Mouse (Mus musculus): ENCODE measurements around the gene Tent4a. TPM values are rescaled to one million over a fixed set of nuclear protein-coding genes. Genes with fewer than 3 reads are reported as not detected.

Gene Tent4a
- polyA plus RNA-seq, 1 experiment, result 7.8 TPM

GRCm38 (mm10) chr13:69537366-69537765, 2.9 kb upstream of the Tent4a start:
- H3K4me3 ChIP-seq (ENCODE audit: extremely low read depth, insufficient read depth, insufficient read length), result no peak overlapping the region
- DNase-seq (ENCODE audit: low read depth in 1 of 2, low spot score in 2 of 2), result no peak
- WGBS, result 88% methylated on average over 7 of the region's 7 CpGs
- H3K36me3 ChIP-seq (ENCODE audit: control insufficient read depth, insufficient read depth, low read length), result no peaks in the 10 kb centered on the region
- H3K27ac ChIP-seq (ENCODE audit: insufficient read depth, low read length), result no peak overlapping the region
- TF ChIP-seq CTCF (IDR thresholded peaks at IDR 0.05; ENCODE audit: extremely low read depth, insufficient read depth, insufficient read length, insufficient replicate concordance) (no peak), POLR2A (IDR thresholded peaks at IDR 0.05; ENCODE audit: low read depth, low read length) (no peak)
- H3K4me1 ChIP-seq (ENCODE audit: control insufficient read depth, insufficient read depth, insufficient read length), result peaks cover 5% of the 10 kb centered on the region
- no peaks in the 10 kb centered on the region for H3K27me3 ChIP-seq (ENCODE audit: control insufficient read depth, insufficient read depth, low read length)

DNA sequence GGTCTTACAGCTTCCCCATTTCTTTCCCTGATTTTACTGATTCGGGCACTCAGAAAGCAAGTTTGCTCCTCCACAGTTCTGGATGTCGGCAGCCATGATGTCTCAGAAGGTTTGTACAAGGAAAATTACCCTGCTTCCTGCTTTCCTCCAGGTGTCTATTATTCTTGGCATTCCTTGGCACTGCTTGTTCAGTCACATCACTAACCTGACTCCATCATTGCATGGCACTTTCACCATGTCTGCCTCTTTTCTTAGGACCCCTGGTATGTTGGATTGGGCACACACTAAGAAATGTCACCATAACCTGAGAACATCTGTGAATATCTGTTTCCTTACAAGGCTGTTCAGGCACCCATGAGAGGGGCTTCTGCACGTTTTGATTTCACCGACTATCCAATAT, 1.6 kb upstream of the Tent4a start:
- DNase-seq (ENCODE audit: low read depth in 1 of 2, low spot score in 2 of 2), result no peak
- H3K27ac ChIP-seq (ENCODE audit: insufficient read depth, low read length), result no peak overlapping the region
- no peak for TF ChIP-seq CTCF (IDR thresholded peaks at IDR 0.05; ENCODE audit: extremely low read depth, insufficient read depth, insufficient read length, insufficient replicate concordance)
- no peak for TF ChIP-seq POLR2A (IDR thresholded peaks at IDR 0.05; ENCODE audit: low read depth, low read length)
- no peaks in the 10 kb centered on the region for H3K36me3 ChIP-seq (ENCODE audit: control insufficient read depth, insufficient read depth, low read length)
- peaks cover 11% of the 10 kb centered on the region for H3K4me1 ChIP-seq (ENCODE audit: control insufficient read depth, insufficient read depth, insufficient read length)
- no peaks in the 10 kb centered on the region for H3K27me3 ChIP-seq (ENCODE audit: control insufficient read depth, insufficient read depth, low read length)
- no peak overlapping the region for H3K4me3 ChIP-seq (ENCODE audit: extremely low read depth, insufficient read depth, insufficient read length)
- WGBS, result 77% methylated on average over 4 of the region's 4 CpGs

GRCm38 (mm10) chr13:69534654-69535551, 486 bp upstream of the Tent4a start:
- Histone ChIP-seq H3K4me3 (ENCODE audit: extremely low read depth, insufficient read depth, insufficient read length) (peak overlapping the region; percentile 76), H3K36me3 (ENCODE audit: control insufficient read depth, insufficient read depth, low read length) (no peaks in the 10 kb centered on the region), H3K4me1 (ENCODE audit: control insufficient read depth, insufficient read depth, insufficient read length) (peaks cover 11% of the 10 kb centered on the region), H3K27ac (ENCODE audit: insufficient read depth, low read length) (peak overlapping the region; percentile 94), H3K27me3 (ENCODE audit: control insufficient read depth, insufficient read depth, low read length) (no peaks in the 10 kb centered on the region)
- TF ChIP-seq POLR2A (IDR thresholded peaks at IDR 0.05; ENCODE audit: low read depth, low read length) (peak; percentile 83), CTCF (IDR thresholded peaks at IDR 0.05; ENCODE audit: extremely low read depth, insufficient read depth, insufficient read length, insufficient replicate concordance) (no peak)
- peak; percentile 95 to 97 for DNase-seq (ENCODE audit: low read depth in 1 of 2, low spot score in 2 of 2)
- WGBS, result under 1% methylated on average over 86 of the region's 86 CpGs

GRCm38 (mm10) chr13:69533405-69534333, 748 bp downstream of the Tent4a start, which contains the start of gene Nsun2:
Nsun2 (plus strand) TSS chr13:69533746.
- Histone ChIP-seq H3K36me3 (ENCODE audit: control insufficient read depth, insufficient read depth, low read length) (no peaks in the 10 kb centered on the region), H3K27me3 (ENCODE audit: control insufficient read depth, insufficient read depth, low read length) (no peaks in the 10 kb centered on the region), H3K4me1 (ENCODE audit: control insufficient read depth, insufficient read depth, insufficient read length) (peaks cover 11% of the 10 kb centered on the region), H3K4me3 (ENCODE audit: extremely low read depth, insufficient read depth, insufficient read length) (peak within 1 kb of the TSS; percentile 76), H3K27ac (ENCODE audit: insufficient read depth, low read length) (peak within 1 kb of the TSS; percentile 61)
- 8% methylated on average over 154 of the region's 155 CpGs for WGBS
- TF ChIP-seq CTCF (IDR thresholded peaks at IDR 0.05; ENCODE audit: extremely low read depth, insufficient read depth, insufficient read length, insufficient replicate concordance) (no peak), POLR2A (IDR thresholded peaks at IDR 0.05; ENCODE audit: low read depth, low read length) (no peak)
- DNase-seq (ENCODE audit: low read depth in 1 of 2, low spot score in 2 of 2), result peak in 1 of 2 experiments; percentile 33

GRCm38 (mm10) chr13:69532893-69533404, 1.5 kb downstream of the Tent4a start:
- H3K4me3 ChIP-seq (ENCODE audit: extremely low read depth, insufficient read depth, insufficient read length), result peak overlapping the region; percentile 76
- H3K4me1 ChIP-seq (ENCODE audit: control insufficient read depth, insufficient read depth, insufficient read length), result peaks cover 11% of the 10 kb centered on the region
- H3K36me3 ChIP-seq (ENCODE audit: control insufficient read depth, insufficient read depth, low read length), result no peaks in the 10 kb centered on the region
- H3K27ac ChIP-seq (ENCODE audit: insufficient read depth, low read length), result no peak overlapping the region
- 6% methylated on average over 9 of the region's 9 CpGs for WGBS
- DNase-seq (ENCODE audit: low read depth in 1 of 2, low spot score in 2 of 2), result no peak
- TF ChIP-seq CTCF (IDR thresholded peaks at IDR 0.05; ENCODE audit: extremely low read depth, insufficient read depth, insufficient read length, insufficient replicate concordance) (no peak), POLR2A (IDR thresholded peaks at IDR 0.05; ENCODE audit: low read depth, low read length) (no peak)
- H3K27me3 ChIP-seq (ENCODE audit: control insufficient read depth, insufficient read depth, low read length), result no peaks in the 10 kb centered on the region

- Histone ChIP-seq H3K27me3 (ENCODE audit: control insufficient read depth, insufficient read depth, low read length) (no peaks in the 10 kb centered on the region), H3K27ac (ENCODE audit: insufficient read depth, low read length) (no peak overlapping the region), H3K36me3 (ENCODE audit: control insufficient read depth, insufficient read depth, low read length) (no peaks in the 10 kb centered on the region), H3K4me3 (ENCODE audit: extremely low read depth, insufficient read depth, insufficient read length) (peak overlapping the region; percentile 12), H3K4me1 (ENCODE audit: control insufficient read depth, insufficient read depth, insufficient read length) (peaks cover 11% of the 10 kb centered on the region)
- DNase-seq (ENCODE audit: low read depth in 1 of 2, low spot score in 2 of 2), result no peak
- WGBS, result 41% methylated on average over 14 of the region's 14 CpGs
- no peak for TF ChIP-seq CTCF (IDR thresholded peaks at IDR 0.05; ENCODE audit: extremely low read depth, insufficient read depth, insufficient read length, insufficient replicate concordance)
- TF ChIP-seq POLR2A (IDR thresholded peaks at IDR 0.05; ENCODE audit: low read depth, low read length), result no peak
Observed at GRCm38 (mm10) chr13:69532101-69532892, 2.1 kb downstream of the Tent4a start.
